Mouse (Mus musculus) frontal cortex, postnatal 25 days (tissue): ENCODE measurements around the gene Steap3.

Experiments used
- DNase-seq, 2 experiments: peaks; one replicate each; pipeline ENCODE4 v3.0.0; 2022; ENCODE audit warnings: low spot score in 2 of 2

Steap3 gene

GRCm38 (mm10) chr1:120198151-120198550 is 74.4 kb downstream of the Steap3 start:
- DNase-seq = no peak

GRCm38 (mm10) chr1:120197189-120197588 is 75.3 kb downstream of the Steap3 start:
- peak; percentile 68 to 72 for DNase-seq

GRCm38 (mm10) chr1:120196724-120197123 is 75.8 kb downstream of the Steap3 start:
- DNase-seq = no peak

GRCm38 (mm10) chr1:120195947-120196346 is 76.6 kb downstream of the Steap3 start:
- no peak for DNase-seq

GRCm38 (mm10) chr1:120193586-120193985 is 78.9 kb downstream of the Steap3 start:
- no peak for DNase-seq

DNA sequence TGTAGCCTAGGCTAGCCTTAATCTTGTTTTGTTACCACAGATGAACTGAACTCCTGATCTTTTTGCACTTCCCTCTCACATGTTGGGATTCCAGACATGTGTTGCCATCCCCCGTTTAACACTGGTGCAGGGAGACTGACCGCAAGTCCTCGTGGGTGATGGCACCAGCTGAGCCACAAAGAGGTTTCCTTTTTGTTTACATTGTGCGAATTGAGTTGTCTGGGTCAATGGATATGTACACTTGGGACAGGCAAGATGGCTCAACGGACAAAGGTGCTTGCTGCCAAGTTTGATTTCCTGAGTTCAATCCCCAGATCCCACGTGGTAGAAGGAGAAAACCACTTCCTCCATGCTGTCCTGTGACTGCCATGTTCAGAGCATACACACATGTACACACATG is 80.2 kb downstream of the Steap3 start:
- DNase-seq = no peak

DNA sequence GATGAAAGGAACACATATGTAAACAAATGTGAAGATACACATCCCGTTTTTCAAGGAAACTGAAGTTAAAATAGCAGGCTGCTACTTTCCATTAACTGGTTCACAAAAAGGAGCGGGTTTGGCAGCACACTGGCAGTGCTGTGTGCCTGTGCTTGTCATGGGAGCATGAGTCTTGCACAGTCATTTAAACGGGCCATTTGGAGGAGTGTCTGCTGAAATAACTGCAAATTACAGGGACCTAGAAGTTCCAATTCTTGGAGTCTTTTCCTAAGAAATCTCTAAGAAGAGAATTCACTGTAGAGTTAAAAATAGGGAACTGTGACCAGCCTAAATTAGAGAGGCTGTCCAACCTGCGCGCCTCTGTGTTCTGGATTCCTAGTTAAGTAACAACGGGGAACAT is 81.6 kb downstream of the Steap3 start:
- no peak for DNase-seq

GRCm38 (mm10) chr1:120190300-120190699 is 82.2 kb downstream of the Steap3 start:
- no peak for DNase-seq

DNA sequence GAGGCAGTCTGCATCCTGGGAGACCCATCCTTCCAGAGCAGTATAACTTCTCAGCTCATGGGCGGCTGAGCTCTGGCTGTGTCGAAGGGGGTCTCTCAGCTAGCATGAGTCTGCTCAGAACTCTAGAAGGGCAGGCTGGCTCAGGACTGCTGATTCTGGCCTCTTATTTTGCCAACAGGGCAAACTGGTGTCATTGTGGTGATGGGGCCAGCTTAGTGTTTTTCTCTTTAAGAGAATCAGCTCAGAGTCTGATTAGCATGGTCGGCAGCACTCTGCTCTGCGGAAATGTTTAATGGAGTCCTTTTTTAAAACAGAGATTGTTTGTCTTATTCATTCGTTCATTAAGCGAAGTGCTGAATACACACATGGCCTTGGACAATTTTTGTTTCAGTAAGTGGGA is 83.3 kb downstream of the Steap3 start:
- no peak for DNase-seq

DNA sequence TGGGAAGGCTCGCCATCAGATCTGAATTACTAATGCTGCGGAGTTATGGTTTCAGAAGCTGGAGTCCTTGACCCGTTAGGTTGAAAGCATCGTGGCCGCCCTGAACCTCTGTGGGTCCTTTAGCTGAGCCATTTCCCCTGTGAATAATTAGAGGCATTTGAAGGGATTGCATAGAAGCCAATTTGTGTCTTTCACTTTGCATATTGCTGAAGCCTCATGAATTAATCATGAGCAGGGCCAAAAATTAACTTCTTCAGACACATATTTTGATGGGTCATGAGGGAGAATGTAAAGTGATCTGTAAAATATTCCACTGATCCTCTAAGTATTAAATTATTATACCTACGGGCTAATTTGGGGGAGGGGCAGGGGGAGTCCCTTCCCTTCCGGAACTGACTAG is 85.4 kb downstream of the Steap3 start:
- DNase-seq = no peak

DNA sequence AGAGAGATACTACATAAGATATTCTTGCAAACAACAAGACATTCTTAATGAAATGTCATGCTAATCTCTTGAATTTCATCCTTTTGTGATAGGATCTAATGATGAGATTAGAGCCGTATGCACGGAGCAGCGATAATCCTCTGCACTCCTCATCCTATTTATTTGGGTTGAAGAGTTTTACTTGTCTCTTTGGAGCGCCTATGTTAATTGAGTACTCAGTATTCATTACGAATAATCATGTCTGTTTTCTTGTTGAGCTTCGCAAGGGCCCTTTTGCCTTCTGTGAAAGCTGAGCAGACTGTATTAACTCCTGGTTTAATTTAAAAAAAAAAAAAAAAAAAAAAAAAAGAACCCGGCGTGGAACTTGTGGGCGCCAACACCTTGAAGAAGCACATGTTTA is 85.8 kb downstream of the Steap3 start:
- DNase-seq = no peak

- no peak for DNase-seq
Measured at GRCm38 (mm10) chr1:120186204-120186603, 86.3 kb downstream of the Steap3 start.

- no peak for DNase-seq
Measured at GRCm38 (mm10) chr1:120177141-120177540, 95.4 kb downstream of the Steap3 start.

GRCm38 (mm10) chr1:120176313-120176712 is 96.2 kb downstream of the Steap3 start:
- no peak for DNase-seq

GRCm38 (mm10) chr1:120174991-120175390 is 97.5 kb downstream of the Steap3 start:
- DNase-seq = no peak

GRCm38 (mm10) chr1:120171819-120172521 is 100.5 kb downstream of the Steap3 start:
- DNase-seq = peak in 1 of 2 experiments; percentile 17

- no peak for DNase-seq
Measured at GRCm38 (mm10) chr1:120170307-120170706, 102.2 kb downstream of the Steap3 start.

GRCm38 (mm10) chr1:120168674-120169073 is 103.8 kb downstream of the Steap3 start:
- DNase-seq = no peak

- DNase-seq = no peak
Measured at GRCm38 (mm10) chr1:120168016-120168415, 104.5 kb downstream of the Steap3 start.

- no peak for DNase-seq
Measured at GRCm38 (mm10) chr1:120162616-120163015, 109.9 kb downstream of the Steap3 start.

DNA sequence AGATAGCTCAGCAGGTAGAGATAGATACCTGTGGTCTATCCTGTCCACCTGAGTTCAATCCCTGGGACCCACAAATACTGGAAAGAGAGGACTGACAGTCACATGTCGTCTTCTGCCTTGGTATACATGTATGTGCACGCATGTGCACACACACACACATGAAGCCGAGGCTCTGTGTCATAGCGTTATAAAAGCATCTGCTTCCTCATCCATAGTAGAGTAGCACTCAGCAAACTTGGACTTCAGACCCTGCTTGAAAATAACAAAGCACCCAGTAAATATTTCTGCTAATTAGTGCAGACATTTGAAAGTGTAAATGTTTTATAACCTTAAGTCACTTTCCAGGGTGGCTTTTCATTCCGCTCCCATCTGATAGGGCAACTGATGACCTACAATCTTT is 111.0 kb downstream of the Steap3 start:
- DNase-seq = no peak

DNA sequence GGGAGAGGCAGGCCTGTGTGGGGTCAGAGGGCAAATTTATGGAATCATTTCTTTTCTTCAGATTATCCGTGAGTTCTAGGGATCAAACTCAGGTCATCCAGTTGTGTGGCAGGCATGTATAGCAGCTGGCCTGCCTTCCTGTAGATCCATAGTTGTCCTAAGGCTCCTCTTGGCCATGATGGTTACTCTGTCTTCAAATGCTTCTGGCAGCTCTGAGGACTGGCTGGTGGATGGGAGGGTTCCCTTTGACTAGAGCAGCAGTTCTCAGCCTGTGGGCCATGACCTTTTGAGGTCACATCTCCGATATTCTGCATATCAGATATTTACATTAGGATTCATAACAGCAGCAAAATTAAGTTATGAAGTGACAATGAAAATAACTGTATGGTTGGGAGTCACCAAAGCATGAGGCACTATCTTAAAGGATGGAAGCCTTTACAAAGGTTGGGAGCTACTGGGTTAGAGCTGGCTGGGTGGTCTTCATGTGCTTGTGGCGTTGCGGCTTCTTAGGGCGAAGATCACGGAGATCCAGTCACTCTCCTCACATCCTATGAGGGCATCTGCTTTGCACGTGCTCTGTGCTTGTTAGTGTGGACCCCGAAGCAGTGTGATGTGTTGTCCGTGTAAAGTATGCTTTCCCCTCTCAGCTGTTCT is 113.9 kb downstream of the Steap3 start:
- no peak for DNase-seq

- no peak for DNase-seq
Measured at GRCm38 (mm10) chr1:120155325-120155724, 117.2 kb downstream of the Steap3 start.

- DNase-seq = no peak
Measured at GRCm38 (mm10) chr1:120154232-120154631, 118.3 kb downstream of the Steap3 start.
